Mouse (Mus musculus) spleen, adult 12 weeks (tissue): ENCODE data around the gene Cpox.

Experiments
- DNase-seq: peaks from one replicate; pipeline ENCODE4 v3.0.0; 2022; ENCODE audit warnings: low spot score

Gene Cpox

DNA sequence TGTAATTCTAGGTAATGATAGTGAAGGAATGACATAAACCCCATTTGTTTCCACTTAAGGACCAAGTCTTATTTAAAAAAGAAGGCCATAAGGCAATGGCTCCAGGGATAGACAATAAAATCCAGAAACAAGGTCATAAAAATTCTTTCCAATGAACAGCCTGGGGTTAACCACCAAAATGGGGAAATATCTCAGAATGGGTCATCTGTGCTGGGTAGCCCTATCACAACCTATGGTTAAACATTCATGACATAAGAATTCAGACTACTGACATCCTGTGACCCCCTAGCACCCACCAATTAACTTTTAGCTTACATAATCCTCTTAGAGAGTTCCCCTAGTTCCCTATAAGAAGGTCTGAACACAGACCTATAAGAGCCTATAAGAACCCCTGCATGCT lies 86.1 kb downstream of the Cpox start:
- no peak for DNase-seq

GRCm38 (mm10) chr16:58763076-58763475 lies 93.0 kb downstream of the Cpox start, which contains the start of gene Olfr172:
Gene Olfr172 (minus strand): TSS chr16:58763176.
- no peak for DNase-seq
